Mouse (Mus musculus): ENCODE results near the gene Ttc39b.

DNA sequence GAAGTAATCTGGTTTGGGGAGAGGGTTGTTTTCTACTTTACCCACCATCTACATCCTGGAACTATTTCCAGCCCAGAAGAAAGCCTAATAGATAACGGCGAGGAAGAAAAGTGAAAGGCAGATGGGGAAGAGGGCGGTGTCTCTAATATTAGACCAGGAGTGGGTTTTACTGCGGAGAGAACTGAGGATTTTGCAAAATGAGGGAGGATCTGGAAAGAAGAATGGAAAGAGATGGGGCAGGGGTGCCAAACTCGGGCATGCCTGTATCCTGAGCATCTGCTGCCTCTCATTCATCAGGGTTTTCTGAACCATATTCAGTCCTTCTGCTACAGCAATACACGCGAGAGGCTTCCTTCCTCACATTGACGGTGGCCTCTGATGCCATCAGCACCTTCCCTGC, 149.1 kb downstream of the Ttc39b start:
- no peak for TF ChIP-seq CTCF (IDR thresholded peaks at IDR 0.05; ENCODE audit: low read depth)
- TF ChIP-seq EP300 (IDR thresholded peaks at IDR 0.05; ENCODE audit: low read depth): no peak

Measured in liver, embryonic 14.5 days (tissue).